Mouse (Mus musculus) heart, postnatal 4 days (tissue): ENCODE measurements around the gene Asgr2. TPM values are rescaled to one million over a fixed set of nuclear protein-coding genes. Genes with fewer than 3 reads are reported as not detected.
A peak's percentile ranks its signal among the peaks of the same experiment; 100 is the strongest.
"Not testable (repeated sequence)": the region's sequence is repeated elsewhere in the genome, so short reads cannot be mapped to it uniquely, and the experiment has no call there.

Experiments used
- DNase-seq: peaks from one replicate; pipeline ENCODE4 v3.0.0; 2021
- total RNA-seq, 2 experiments: library from RNA; stranded (reverse); gene quantifications; 2 replicates each; pipeline ENCODE4 v1.2.3; 2021

Asgr2 gene
- total RNA-seq = not detected

DNA sequence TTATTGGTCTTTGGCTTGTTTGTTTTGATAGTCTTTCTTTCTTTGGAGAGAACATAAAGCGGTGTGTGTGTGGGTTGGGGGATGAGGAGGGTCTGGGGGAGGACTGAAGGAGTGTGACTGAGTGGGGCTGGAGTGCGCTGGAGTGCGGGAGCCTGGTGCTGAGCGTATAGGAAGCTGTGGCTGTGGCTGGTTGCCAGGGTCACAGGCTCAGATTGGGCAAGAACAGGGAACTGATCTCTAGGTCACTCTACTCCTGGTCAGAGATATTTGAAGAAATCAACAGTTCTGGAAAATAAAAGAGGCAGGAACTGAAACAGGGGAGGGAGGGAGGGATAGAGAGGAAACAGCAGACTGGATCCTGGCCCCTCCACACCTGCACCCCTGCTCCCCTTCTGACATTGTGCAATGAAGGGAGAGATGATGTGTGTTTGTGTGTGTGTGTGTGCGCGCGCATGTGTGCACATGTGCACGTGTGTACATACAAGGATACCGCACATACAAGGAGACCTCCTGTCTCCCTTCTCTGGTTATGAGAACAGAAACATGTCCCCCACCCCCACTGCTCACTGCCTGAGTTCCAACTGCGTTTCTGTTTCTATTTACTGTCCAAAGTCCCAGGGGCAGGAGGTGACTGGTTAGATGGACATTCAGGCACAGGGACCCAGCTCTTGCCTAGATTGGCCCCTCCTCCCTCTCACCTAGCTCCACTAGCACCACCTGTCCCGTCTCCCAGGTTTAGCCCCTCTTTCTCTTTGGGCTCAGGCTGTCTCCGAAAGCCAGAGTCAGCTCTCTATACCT, at the start of gene Asgr2:
Gene Asgr2 (plus strand): TSS at position 659 of the 798 bp plus-strand sequence.
- DNase-seq = no peak

DNA sequence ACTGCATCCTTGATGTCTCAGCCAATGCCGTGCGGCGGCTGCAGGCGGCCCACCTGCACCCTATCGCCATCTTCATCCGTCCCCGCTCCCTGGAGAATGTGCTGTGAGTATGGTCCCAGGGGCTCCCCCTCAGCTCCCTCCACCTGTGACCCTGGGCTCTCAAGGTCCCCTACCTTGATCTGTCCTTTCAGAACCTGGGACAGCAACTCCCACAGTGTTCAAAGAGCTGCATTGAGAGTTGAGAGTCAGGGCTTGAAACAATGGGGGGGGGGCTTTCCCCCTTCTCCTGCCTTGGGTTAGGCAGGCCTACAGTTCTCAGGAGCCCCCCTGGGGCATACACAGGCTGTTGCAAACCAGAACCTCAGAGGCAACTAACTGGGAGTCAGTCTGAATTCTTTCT, 48.8 kb upstream of the Asgr2 start:
- no peak for DNase-seq

DNA sequence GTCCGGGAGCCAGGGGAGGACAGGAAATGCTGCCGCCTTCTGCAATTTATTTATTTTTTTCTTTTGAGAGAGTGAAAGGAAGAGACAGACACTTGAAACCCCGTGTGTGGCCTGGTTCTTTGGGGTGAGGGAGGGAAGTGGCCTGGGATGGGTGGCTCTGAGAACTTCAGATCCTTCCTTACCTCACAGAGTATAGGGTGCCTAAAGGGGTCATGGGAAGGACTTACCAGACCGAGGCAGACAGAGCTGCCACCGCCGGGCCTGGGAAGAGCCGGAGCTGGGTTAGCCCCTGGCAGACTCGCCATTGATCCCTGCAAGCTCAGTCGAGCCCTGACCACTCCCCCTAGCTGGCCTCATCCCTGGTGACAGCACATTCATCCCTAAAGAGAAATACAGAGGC, 47.0 kb upstream of the Asgr2 start:
- DNase-seq = no peak

DNA sequence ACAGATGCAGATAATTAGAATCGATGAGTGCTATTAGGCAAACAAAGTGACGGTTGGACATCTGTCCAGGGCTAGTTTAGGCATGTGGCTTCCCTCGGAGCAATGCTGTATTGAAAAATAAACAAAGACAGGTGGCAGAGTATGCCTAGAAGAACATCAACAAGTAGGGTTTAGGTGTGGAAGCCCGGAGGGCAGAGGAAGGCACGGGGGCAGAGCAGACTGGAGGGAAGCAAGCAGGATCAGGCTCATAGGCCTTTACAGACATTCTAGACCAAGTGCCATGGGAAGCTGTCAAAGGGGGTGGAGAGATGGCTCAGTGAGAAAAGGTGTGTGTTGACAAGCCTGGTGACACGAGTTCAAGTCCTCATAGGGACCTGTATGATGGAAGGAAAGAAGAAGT, 43.1 kb upstream of the Asgr2 start:
- DNase-seq = no peak

DNA sequence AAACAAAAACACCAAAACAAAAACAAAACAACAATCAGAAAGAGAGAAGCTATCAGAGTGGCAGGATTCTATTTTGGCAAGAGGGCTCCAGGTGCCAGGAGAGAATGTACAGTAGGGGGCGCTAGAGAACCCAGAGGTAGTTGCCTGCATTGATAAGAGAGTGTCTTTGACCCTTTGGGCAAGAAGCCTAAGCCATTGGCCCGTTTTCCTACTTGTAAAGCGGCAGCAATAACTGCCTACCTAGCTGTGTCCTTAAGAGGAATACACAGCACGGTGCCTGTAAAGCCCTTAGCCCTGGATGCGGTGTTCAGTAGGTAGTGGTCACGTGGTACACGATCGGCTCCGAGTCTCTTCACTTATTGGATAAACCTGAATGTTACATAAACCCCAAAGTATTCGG, 42.6 kb upstream of the Asgr2 start:
- no peak for DNase-seq

DNA sequence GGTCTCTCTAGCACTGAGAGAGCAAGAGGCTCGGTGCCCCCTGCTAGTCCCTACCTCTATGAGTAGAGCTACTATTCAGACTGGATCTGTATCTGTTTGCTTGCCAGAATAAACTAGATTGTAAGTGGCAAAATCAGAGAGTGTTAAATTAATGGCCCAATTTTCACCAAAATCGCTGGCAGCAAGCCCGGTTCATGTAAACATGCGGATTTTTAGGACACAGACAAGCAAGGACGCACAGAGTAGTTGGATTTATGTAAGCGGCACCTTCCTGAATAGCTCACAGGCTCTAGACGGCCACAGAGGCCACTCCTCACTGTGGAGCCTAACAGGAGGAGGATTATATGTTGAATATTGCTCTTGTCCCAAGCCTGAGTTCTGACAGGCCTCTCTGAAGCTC, 39.3 kb upstream of the Asgr2 start:
- DNase-seq = no peak

DNA sequence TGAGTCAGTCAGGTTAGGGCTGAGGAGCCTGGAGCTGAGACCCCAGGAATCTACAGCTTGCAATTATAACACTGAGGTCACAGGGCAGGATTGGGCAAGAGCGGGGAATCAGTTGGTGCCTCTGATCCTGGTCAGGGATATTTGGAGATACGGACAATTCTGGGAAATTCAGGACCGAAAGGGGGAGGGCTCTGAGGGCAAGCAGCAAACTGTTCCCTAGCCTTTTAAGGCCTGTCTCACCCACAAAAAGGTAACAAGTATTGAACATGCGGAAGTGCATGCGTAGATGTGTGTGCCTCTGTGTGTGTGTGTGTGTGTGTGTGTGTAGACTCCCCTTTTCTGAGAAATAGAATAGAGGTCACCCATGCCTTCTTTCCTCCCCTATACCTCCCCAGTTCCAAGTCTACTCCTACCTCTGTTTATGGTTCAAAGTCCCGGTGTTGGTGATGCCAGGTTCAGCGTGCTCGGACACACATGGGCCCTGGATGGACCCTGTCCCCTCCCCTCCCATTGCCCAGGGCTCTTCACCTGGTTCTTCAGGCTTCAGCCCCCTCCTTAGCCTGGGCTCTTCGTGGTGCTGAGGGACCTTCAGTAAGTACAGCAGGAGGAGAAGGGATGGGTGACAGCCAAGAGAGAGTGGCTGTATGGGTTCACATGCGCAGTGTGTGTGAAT, 38.4 kb upstream of the Asgr2 start, which contains the start of gene Asgr1:
Gene Asgr1 (plus strand): TSS at position 188 of the 673 bp plus-strand sequence.
- DNase-seq = no peak

DNA sequence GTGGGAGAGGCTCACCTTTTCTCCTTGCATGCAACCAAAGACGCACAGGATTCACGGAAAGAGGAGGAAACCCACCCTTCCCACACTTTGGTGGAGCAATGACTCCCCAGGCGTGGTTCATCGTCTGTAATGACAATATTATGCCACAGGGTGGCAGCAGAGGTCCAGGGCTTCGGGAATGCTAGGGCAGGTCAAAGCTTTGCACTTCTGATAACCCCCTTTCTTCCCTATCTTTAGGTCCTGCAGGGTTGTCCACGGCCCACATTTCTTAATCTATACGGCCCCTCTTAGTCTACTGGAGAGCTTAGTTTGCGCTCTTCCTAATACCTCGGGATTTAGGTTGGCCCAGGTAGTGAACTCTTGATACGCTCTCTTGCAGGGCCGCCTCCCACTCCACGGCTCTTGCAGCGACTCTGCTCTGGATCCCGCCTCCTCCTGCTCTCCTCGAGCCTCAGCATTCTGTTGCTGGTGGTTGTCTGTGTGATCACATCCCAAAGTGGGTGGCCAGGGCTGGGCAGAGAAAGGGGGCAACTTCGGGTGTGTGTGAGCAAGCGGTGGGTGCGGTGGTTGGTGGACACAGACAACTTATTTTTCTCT, 36.7 kb upstream of the Asgr2 start:
- DNase-seq = peak; percentile 87

DNA sequence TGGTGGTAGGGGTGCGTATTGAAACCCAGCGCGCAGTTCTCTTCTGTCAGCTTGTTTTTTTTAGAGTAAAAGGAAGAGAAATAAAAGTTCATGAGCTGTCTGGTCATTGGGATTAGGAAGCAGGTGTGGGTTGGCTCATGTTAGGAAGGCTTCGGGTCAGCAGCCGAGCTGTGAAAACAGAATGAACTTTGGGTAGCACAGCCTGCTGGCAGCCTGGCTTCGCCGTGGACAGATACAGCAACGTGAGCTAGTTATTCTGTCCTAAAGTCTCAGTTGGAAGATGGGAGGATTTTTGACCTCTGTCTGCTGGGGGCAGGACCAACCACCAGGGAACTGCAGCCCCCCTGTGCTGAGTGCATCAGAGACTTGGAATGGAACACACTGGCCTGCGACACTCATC, 34.6 kb upstream of the Asgr2 start:
- no peak for DNase-seq

DNA sequence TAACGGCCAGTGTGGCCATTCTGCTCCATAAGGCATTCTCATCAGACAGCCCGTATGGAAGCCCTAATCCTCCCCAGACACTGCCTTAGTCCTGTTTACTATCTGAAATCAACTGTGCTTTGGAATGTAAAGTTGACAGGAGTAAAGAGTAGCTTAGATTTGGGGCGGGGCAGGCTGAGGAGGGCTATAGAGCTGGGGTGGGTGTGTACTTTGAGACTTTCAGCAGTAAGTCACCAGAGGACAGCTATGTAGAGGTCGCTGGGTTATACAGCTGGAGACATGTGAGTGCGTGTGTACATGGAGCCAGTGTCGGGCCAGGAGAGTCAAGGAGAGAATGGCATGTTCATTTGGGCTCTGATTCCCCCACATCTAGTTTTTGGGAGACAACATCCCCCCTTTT, 32.5 kb upstream of the Asgr2 start:
- no peak for DNase-seq

DNA sequence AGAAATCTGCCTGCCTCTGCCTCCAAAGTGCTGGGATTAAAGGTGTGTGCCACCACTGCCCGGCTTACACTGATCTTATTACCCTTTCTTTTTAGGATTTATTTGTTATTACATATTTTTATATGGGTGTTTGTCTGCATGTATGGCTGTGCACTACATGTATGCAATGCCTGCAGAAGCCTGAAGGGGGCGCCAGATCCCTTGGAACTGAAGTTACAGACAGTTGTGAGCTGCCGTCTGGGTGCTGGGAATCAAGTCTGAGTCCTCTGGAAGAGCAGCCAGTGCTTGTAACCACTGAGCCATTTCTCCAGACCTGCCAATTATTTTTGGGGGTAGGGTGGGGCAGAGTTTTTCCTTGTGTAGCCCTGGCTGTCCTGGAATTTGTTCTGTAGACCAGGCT, 29.4 kb upstream of the Asgr2 start:
- no peak for DNase-seq

DNA sequence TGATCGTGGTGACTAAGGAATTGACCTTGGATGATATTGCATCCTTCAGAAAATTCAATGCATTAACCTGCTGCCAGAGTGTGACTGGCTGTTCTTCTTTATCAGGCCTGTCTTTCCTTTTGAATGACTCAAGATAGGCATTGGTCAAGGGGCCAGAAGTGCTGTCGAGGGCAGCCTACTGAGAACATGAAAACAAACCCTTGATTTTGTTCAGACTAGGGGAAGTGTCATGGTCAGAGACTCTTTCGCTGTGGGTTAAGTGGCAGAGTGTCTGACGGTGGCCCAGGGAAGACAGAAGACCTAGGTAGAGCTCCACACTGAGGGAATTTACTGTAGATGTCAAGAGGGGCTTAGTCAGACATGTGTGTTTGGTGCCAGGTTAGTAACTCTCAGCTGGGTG, 25.7 kb upstream of the Asgr2 start:
- no peak for DNase-seq

DNA sequence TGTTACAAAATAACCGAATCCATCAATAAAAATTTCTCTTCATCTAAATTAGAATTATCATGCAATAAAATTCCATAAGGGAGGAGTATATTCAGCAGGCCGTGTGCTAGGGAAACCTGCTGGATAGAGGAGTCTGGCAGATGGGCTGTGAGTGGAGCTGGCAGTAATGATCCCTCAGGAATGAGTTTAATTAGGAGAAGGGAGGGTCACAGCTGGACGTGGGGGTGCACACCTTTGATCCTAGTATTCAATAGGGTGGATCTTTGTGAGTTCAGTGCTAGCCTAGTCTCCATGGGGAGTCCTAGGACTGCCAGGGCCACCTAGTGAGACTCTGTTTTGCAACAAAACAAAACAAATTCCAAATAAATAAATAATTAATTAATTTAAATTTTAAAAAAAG, 24.2 kb upstream of the Asgr2 start:
- no peak for DNase-seq

DNA sequence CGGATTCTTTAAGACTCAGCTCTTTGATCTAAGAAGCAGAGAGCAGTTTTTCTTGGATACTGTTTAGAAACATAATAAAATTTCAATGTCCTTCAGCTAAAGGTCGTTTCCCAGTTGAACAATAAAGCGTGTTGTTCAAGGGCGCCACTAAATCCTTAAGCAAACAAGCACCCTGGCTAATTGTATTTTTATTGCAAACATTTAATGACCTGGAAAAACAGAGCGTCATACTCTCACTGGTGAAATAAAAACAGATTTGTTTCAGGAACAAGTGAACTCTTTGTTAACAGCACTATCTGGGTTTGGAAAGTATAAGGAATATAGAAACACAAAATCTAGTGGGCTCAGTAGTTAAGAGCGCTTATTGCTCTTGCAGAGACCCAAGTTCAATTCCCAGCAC, 22.4 kb upstream of the Asgr2 start:
- DNase-seq = no peak

DNA sequence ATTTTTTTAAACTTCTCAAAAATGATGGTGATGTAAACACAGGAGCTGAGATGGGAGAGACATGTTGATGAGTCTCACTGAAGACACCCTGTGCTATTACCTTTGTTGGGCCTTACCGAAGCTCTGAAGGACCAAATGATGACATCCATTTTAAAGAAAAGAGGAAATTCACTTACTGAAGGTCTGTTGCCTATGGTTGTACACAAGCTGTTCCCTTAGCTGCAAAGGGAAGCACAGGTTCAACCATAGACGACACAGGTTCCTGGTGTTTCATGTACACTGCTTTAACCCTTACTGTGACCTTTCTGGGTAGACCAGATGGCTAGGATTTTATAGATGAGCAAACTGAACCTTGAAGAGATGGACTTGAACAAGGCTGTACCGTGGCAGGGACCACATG, 21.8 kb upstream of the Asgr2 start:
- not testable (repeated sequence) for DNase-seq

DNA sequence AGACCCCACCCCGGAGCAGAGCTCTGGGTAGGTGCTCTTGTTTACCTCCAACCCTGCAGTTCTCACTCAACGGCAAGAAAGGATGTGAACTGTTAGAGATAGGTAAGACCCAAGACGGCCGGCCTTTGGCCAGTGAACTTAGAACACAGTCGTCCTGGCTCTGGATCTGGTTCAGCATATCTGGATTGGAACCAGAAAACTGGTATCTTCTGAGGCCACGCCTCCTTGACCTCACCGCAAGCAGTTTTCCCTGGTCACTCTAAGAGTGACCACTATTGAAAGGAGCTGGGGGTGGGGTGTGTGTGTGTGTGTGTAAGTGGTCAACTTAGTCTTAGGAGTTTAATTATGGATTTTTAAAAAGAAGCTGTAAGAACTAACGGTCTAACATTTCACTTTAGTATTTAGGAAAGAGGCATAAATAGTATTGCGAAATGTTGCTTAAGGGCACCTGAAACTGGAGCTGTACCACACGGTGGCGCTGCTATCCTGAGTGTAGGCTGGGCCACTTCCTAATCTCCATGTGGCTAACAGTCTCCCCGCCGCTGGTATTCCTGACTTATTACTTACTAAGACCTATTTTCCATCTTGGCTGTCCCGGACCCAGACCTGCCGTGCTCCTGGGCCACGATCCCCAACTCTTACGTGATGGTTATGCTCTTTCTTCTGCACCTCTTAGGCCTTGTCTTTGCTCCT, 17.9 kb upstream of the Asgr2 start:
- peak; percentile 84 for DNase-seq

DNA sequence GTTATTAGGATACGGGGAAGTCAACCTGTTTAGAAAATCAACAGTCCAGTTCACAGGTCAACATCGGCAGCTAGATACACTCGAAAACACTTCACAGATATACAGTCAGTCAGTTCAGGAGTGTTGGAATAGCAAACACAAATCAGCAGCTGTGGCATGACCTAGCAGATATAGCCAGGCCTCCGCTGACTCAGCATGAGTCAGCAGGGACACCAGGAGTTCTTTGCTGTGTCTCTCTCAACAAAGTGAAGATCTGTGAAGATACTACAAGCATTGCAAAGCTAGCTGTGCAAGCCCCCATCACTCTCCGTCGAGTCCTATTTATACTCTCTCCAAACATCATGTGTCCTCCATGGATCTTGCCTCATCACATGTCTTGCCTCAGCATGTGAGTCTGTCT, 16.9 kb upstream of the Asgr2 start:
- no peak for DNase-seq

DNA sequence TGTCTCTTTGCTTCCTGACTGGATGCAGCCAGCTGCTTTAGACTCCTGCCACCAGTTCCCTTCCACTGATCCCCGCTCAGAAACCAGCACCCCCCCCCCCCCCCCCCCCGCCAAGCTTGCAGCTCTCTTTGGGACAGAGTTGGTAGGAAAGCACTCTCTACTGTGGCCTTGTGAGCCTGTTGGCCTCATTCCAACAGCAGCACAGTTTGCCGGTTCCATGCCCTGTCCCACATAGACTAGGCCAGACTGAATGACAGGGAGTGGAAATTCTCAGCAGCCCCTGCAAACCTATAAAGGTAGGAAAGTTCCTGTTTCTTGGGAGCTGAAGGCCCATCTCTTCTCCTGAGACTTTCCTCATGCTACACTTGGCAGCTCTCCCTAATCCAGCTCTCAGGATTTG, 15.0 kb upstream of the Asgr2 start:
- no peak for DNase-seq

DNA sequence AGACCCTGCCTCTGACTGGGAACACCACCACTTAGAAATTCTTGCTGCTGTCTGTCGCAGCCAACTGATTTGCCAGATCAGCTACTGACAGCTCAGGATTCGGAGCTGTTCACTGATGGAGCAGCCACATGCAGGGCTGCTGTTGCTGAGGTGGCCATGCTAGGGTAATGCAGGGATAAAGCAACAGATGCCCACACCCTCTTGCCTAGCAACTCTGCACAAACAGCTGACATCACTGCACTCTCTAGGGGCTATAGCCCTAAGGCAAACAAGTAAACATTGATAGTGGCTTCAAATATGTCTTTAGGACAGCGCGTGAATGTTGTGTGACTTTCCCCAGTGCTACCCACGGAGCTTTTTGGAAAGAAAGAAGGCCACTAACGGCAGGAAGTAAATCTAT, 13.3 kb upstream of the Asgr2 start:
- no peak for DNase-seq

DNA sequence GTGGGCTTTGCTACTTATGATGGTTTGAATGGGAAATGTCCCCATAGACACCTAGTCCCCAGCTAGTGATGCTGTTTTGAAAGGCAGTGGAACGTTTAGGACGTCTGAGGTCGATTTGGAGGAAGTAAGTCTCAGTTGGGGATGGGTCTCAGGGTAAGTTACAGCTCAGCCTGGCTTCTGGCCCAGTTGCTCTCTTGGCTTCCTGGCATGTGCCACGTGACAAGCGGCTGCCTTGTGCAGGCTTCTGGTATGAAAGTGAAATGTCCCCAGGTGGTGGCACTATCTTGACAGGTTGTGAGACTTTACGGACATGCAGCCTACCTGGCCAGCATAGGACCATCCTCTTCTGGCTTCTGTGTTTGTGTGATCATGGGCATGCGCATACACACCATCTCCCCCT, 12.5 kb upstream of the Asgr2 start:
- peak; percentile 37 for DNase-seq

DNA sequence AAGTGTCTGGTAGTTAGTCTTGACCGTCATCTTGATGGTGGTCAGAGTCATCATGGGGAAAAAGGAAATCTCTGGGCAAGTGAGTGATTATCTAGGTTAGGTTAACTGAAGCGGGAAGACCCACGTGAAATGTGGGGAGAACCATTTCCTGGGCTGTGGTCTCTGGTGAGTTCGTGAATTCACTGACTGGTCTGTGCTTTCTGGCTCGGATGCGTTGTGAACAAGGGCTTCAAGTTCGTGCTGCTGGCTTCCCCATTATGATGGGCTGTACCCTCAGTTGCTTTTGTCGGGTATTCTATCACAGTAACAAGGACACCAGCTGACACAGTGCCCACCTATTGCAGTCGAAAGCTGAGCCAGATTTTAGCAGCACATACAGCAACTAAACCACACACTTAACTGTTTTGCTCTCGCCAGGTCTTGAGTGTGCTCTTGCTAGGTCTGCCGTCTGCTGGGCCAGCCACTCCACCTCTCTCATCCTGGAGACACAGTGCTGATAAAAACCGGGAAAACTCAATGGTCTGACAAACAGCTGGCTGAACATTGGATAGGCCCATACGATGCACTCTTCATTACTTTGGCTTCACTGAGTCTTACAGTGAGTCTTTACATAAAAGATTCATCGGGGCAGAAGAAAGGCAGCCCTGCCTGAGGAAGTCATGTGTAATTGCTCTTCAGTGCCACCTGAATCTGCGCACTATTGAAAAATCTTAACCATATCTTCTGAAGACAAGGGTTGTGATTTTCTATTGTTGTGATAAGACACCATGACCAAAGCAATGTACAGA, 11.4 kb upstream of the Asgr2 start:
- DNase-seq = no peak

DNA sequence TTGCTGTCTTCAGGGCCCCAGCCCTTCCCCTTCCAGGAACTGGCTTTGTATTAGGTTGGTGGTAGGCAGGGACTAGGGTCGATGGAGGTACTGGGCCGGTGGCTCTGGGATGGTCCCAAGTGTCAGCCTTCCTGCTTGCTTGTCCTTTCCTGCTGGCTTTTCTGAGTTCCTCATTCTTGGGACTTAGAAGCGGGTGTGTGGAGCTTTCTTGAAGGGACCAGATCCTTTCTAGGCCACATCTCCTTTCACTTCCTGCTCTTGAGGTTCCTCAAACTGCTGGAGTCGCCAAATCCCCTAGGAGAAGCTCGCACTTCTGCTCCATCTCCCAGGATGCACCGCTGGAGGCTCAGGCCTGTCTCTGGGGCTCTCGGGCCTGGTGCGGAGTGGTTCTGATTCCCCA, 7.9 kb upstream of the Asgr2 start:
- DNase-seq = no peak
